Mouse (Mus musculus): ENCODE data around the gene Xpo6. TPM values are rescaled to one million over a fixed set of nuclear protein-coding genes. Genes with fewer than 3 reads are reported as not detected.

Gene Xpo6
- polyA plus RNA-seq, 1 experiment, result 454 TPM

- Histone ChIP-seq H3K4me1 (replicated peaks; ENCODE audit: control insufficient read depth, insufficient read depth, low read length) (no peaks in the 10 kb centered on the region), H3K27ac (ENCODE audit: control insufficient read depth, insufficient read depth, low read length) (no peak overlapping the region), H3K27me3 (ENCODE audit: control insufficient read depth, insufficient read depth, low read length) (no peaks in the 10 kb centered on the region; the same call in 1 of the 2 replicates), H3K36me3 (ENCODE audit: control insufficient read depth, insufficient read depth, low read length) (no peaks in the 10 kb centered on the region), H3K4me3 (ENCODE audit: control insufficient read depth, insufficient read depth, low read length) (no peak overlapping the region)
- no peak for DNase-seq
- no peak for TF ChIP-seq CTCF (IDR thresholded peaks at IDR 0.05; ENCODE audit: borderline replicate concordance, control insufficient read depth, extremely low read depth, insufficient read depth, low read length, poor library complexity)
- no peak for TF ChIP-seq POLR2A (IDR thresholded peaks at IDR 0.05; ENCODE audit: control insufficient read depth, extremely low read depth, insufficient read depth, low read length, poor library complexity)
- WGBS, result 18% methylated on average over 6 of the region's 6 CpGs
Measured at GRCm38 (mm10) chr7:126088155-126088554, 112.1 kb downstream of the Xpo6 start.

- Histone ChIP-seq H3K27me3 (ENCODE audit: control insufficient read depth, insufficient read depth, low read length) (peaks cover 3% of the 10 kb centered on the region; the same call in 1 of the 2 replicates), H3K4me1 (replicated peaks; ENCODE audit: control insufficient read depth, insufficient read depth, low read length) (no peaks in the 10 kb centered on the region), H3K36me3 (ENCODE audit: control insufficient read depth, insufficient read depth, low read length) (no peaks in the 10 kb centered on the region), H3K27ac (ENCODE audit: control insufficient read depth, insufficient read depth, low read length) (no peak overlapping the region), H3K4me3 (ENCODE audit: control insufficient read depth, insufficient read depth, low read length) (no peak overlapping the region)
- 67% methylated on average over 10 of the region's 10 CpGs for WGBS
- TF ChIP-seq CTCF (IDR thresholded peaks at IDR 0.05; ENCODE audit: borderline replicate concordance, control insufficient read depth, extremely low read depth, insufficient read depth, low read length, poor library complexity) (no peak), POLR2A (IDR thresholded peaks at IDR 0.05; ENCODE audit: control insufficient read depth, extremely low read depth, insufficient read depth, low read length, poor library complexity) (no peak)
- DNase-seq, result peak; percentile 25
Measured at GRCm38 (mm10) chr7:126087602-126088001, 112.7 kb downstream of the Xpo6 start.

- no peak overlapping the region for H3K4me3 ChIP-seq (ENCODE audit: control insufficient read depth, insufficient read depth, low read length)
- WGBS, result 67% methylated on average over 6 of the region's 6 CpGs
- peaks cover 12% of the 10 kb centered on the region; the same call in 1 of the 2 replicates for H3K27me3 ChIP-seq (ENCODE audit: control insufficient read depth, insufficient read depth, low read length)
- no peak for DNase-seq
- no peak for TF ChIP-seq CTCF (IDR thresholded peaks at IDR 0.05; ENCODE audit: borderline replicate concordance, control insufficient read depth, extremely low read depth, insufficient read depth, low read length, poor library complexity)
- no peaks in the 10 kb centered on the region for H3K36me3 ChIP-seq (ENCODE audit: control insufficient read depth, insufficient read depth, low read length)
- peaks cover 7% of the 10 kb centered on the region for H3K4me1 ChIP-seq (replicated peaks; ENCODE audit: control insufficient read depth, insufficient read depth, low read length)
- H3K27ac ChIP-seq (ENCODE audit: control insufficient read depth, insufficient read depth, low read length), result no peak overlapping the region
Measured at GRCm38 (mm10) chr7:126086321-126086741, 114.0 kb downstream of the Xpo6 start.

- TF ChIP-seq POLR2A (IDR thresholded peaks at IDR 0.05; ENCODE audit: control insufficient read depth, extremely low read depth, insufficient read depth, low read length, poor library complexity), result no peak
- TF ChIP-seq CTCF (IDR thresholded peaks at IDR 0.05; ENCODE audit: borderline replicate concordance, control insufficient read depth, extremely low read depth, insufficient read depth, low read length, poor library complexity), result no peak
- no peak for DNase-seq
- Histone ChIP-seq H3K4me1 (replicated peaks; ENCODE audit: control insufficient read depth, insufficient read depth, low read length) (peaks cover 7% of the 10 kb centered on the region), H3K36me3 (ENCODE audit: control insufficient read depth, insufficient read depth, low read length) (no peaks in the 10 kb centered on the region), H3K27ac (ENCODE audit: control insufficient read depth, insufficient read depth, low read length) (no peak overlapping the region), H3K4me3 (ENCODE audit: control insufficient read depth, insufficient read depth, low read length) (no peak overlapping the region), H3K27me3 (ENCODE audit: control insufficient read depth, insufficient read depth, low read length) (peaks cover 15% of the 10 kb centered on the region; the same call in 1 of the 2 replicates)
- WGBS, result 97% methylated on average over 9 of the region's 9 CpGs
Measured at GRCm38 (mm10) chr7:126085154-126085553, 115.1 kb downstream of the Xpo6 start.

- Histone ChIP-seq H3K4me3 (ENCODE audit: control insufficient read depth, insufficient read depth, low read length) (no peak overlapping the region), H3K36me3 (ENCODE audit: control insufficient read depth, insufficient read depth, low read length) (no peaks in the 10 kb centered on the region), H3K4me1 (replicated peaks; ENCODE audit: control insufficient read depth, insufficient read depth, low read length) (peaks cover 7% of the 10 kb centered on the region), H3K27me3 (ENCODE audit: control insufficient read depth, insufficient read depth, low read length) (peaks cover 15% of the 10 kb centered on the region; the same call in 1 of the 2 replicates), H3K27ac (ENCODE audit: control insufficient read depth, insufficient read depth, low read length) (no peak overlapping the region)
- TF ChIP-seq CTCF (IDR thresholded peaks at IDR 0.05; ENCODE audit: borderline replicate concordance, control insufficient read depth, extremely low read depth, insufficient read depth, low read length, poor library complexity), result no peak
- no peak for TF ChIP-seq POLR2A (IDR thresholded peaks at IDR 0.05; ENCODE audit: control insufficient read depth, extremely low read depth, insufficient read depth, low read length, poor library complexity)
- WGBS, result 30% methylated on average over 4 of the region's 4 CpGs
- no peak for DNase-seq
Measured at GRCm38 (mm10) chr7:126083980-126084348, 116.3 kb downstream of the Xpo6 start.

GRCm38 (mm10) chr7:126083341-126083979 is 116.8 kb downstream of the Xpo6 start:
- Histone ChIP-seq H3K36me3 (ENCODE audit: control insufficient read depth, insufficient read depth, low read length) (no peaks in the 10 kb centered on the region), H3K27me3 (ENCODE audit: control insufficient read depth, insufficient read depth, low read length) (peaks cover 15% of the 10 kb centered on the region; the same call in 1 of the 2 replicates), H3K4me1 (replicated peaks; ENCODE audit: control insufficient read depth, insufficient read depth, low read length) (peaks cover 7% of the 10 kb centered on the region), H3K4me3 (ENCODE audit: control insufficient read depth, insufficient read depth, low read length) (no peak overlapping the region), H3K27ac (ENCODE audit: control insufficient read depth, insufficient read depth, low read length) (no peak overlapping the region)
- no peak for TF ChIP-seq POLR2A (IDR thresholded peaks at IDR 0.05; ENCODE audit: control insufficient read depth, extremely low read depth, insufficient read depth, low read length, poor library complexity)
- TF ChIP-seq CTCF (IDR thresholded peaks at IDR 0.05; ENCODE audit: borderline replicate concordance, control insufficient read depth, extremely low read depth, insufficient read depth, low read length, poor library complexity), result no peak
- WGBS, result 9% methylated on average over 9 of the region's 9 CpGs
- DNase-seq, result no peak
